Mouse (Mus musculus) T-helper 17 cell (primary cell): ENCODE data around the gene Psmd13.

Experiments used
- in situ Hi-C, 2 experiments: fragments of 300-600 bp; cut with MboI, MseI; formaldehyde crosslinking; loops; 1 replicate in 1 of 2; 2 replicates in 1 of 2; pipeline ENCODE4 v1.15.1; 2025; ENCODE audit warnings: high pct_unique_total_duplicates in 2 of 2

The Psmd13 gene

DNA sequence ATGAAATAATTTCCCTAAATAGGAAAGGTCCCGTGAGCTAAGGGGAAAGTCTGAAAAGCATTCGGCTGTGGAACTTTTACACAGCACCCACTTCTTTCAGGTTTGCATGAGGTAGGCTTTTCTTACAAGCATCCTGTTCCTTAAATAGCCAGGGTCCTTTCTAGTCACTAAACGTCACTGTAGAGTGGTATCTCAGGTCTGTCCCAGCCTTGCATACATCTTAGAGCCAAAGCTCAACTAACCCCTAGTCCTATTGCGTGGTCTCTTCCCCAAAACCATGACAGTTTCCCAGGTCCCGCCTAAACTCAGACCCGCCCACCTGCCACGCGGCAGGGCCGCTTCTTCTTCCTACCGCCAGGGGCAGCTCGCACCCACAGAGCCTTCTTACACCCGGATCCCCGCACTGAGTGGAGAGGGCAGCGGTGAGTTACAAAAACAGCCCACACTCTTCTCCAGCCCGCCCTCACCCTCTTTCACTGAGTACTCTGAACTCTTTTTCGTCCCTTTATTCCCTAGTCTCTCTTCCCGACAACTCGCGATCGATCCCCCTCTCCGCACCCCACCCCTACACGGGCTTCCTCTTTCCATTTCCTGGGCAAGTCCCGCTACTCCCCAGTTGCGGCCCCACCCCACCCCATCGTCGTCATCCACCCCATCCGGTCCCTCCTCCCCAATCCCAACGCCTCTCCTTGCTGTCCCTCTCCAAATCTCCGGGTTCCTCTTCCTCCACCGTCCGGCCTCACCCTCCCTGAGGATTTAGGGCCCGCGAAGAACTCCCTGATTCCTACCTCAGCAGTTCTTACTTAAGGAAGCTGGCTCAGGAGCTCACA, 59.7 kb downstream of the Psmd13 start, which contains the start of gene Pgghg:
Pgghg (plus strand) TSS at position 170 of the 830 bp plus-strand sequence.
- in situ Hi-C loops: no loop called here

DNA sequence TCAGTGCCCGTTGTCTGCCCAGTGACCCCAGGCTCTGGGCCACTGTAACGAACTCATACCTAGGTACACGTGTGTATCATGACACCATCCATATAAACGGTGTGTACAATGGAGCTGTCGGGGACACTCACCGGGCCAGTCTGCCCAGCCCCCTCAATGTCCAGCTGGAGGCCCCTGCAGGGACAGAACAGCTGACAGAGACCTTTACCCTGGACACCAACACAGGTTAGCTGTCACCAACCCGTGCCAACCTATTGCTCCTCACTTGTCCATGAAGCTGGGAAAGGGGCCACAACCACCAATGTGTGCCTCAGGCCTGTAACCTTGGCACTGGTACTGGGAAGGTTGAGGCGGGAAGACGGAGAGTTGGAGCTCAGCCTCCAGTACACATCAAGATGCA, 60.6 kb downstream of the Psmd13 start:
- in situ Hi-C loops: no loop called here

DNA sequence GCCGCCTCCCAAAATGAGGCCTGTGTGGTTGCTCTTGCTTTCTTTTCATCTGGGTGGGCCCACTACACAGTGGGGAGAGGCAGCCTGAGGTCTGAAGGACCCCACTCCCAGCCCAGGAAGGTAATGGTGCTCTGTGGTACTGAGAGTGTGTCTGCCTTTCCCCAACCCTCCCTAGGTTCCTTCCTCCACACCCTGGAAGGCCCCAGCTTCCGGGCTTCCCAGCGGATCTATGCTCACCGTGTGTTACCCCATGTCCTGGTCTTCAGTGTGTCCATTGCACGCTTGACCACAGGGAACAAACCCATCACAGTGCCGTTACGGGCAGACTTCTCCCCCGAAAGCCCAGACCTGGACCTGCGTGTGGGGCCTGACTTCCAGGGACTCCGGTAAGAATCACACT, 61.0 kb downstream of the Psmd13 start:
- in situ Hi-C loops: no loop called here

DNA sequence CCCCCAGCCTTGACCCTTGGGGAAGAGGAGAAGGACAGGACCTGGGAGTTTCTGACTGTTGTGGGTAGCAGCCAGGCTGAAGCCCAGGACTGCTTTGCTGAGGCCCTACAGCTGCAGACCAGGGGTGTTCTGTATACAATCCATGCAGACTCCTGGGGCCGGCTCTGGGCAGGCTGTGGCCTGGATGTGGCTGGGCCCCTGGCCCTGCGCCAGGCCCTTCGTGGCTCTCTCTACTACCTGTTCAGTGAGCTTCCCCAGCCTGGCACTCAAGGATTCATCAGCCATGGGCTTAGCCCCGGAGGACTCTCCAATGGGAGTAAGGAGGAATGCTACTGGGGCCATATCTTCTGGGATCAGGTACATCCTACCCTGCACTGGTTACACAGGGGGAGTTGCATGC, 61.6 kb downstream of the Psmd13 start:
- in situ Hi-C loops: no loop called here

DNA sequence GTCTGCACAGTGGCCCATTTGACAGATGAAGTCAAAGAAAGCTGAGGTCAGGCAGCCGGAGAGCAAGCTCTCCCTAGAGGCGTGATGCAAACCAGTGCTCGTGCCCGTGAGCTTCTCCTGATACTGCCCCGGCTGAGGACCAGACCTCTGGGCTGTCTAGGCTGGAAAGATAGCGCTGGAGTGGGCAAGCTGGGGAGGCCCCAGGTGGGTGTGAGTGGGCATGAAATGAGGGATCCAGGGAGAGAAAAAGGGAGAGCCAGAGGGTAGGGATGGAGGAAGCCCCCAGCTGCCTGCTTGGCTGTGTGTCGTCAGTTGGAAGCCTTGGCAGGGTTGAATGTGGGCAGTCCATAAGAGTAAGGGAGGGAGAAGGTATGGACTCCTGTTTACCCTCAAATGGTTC, 62.5 kb downstream of the Psmd13 start:
- in situ Hi-C loops: no loop called here

DNA sequence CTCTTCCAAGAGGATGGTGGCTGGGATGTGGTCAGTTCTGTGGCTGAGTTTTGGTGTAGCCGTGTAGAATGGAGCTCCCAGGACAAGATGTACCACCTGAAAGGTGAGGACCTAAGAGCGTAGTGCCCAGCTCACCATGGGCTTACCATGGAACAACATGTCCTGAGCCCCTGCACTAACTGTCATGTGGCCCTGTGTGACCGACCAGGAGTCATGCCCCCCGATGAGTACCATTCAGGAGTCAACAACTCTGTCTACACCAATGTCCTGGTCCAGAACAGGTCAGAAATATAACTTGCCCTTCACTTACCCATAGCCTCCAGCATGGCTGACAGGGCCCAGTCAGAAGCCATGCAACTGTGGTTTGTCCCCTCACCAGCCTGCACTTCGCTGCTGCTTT, 63.5 kb downstream of the Psmd13 start:
- in situ Hi-C loops: loop anchor here in 1 of 2 experiments (5.0 kb wide), 1 partner anchor 227 kb away; the partner anchor contains the start of gene Rnh1

DNA sequence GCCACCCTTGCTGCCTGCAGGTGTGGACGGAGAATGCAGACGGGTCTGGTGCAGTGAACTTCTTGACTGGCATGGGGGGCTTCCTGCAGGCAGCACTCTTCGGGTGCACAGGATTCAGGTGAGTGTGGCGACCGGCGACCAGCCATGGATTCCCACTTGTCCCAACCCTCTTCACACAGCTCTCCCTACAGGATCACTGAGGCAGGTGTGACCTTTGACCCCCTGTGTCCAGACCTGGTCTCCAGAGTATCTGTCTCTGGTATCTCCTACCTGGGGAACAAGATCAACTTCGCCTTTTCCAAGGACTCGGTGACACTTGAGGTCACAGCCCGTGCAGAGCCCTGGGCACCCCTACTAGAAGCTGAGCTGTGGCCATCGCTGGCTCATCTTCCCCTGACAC, 64.5 kb downstream of the Psmd13 start:
- in situ Hi-C loops: loop anchor here in 1 of 2 experiments (5.0 kb wide), 1 partner anchor 226 kb away; the partner anchor contains the start of gene Rnh1

DNA sequence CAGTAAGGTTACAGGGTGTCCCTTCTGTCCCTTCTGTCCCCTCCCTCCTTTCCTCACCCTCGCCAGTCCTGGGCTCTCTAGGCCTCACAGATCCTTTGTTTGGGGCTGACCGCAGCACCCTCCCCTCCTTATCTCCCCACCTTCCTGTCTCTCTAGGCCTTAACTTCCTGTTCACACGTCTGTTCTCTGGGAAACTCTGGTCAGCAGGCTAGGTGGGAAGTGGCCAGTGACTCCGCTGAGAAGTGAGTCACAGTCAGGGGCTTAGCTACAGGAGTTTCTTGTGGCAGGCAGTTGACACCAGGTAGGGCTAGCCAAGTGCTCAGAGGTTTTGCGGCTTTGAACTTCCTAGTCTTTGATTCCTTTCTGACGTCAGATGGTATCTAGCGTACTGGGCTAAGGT, 65.2 kb downstream of the Psmd13 start:
- in situ Hi-C loops: loop anchor here in 1 of 2 experiments (5.0 kb wide), 1 partner anchor 225 kb away; the partner anchor contains the start of gene Rnh1

DNA sequence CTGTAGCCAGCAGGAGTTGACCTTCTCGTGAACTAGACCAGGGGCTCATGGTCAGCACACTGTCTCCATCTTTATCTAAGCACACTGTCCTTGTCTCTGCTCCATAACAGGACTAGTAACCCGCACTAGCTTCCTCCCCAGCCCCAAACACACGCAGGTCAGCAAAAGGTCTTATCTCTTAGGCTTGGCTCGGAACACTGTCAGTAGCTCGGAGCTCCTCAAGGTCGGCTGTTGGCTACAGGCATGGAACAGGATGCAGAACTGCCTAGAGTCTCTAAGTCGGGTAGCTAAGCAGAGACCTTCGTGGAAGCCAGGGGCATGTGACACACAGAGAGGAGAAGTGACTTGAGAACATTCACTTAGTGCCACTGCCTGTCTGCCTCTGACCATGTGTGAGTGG, 66.4 kb downstream of the Psmd13 start:
- in situ Hi-C loops: loop anchor here in 1 of 2 experiments (5.0 kb wide), 1 partner anchor 224 kb away; the partner anchor contains the start of gene Rnh1
